Mouse (Mus musculus): ENCODE data around the gene Prkag3.

DNA sequence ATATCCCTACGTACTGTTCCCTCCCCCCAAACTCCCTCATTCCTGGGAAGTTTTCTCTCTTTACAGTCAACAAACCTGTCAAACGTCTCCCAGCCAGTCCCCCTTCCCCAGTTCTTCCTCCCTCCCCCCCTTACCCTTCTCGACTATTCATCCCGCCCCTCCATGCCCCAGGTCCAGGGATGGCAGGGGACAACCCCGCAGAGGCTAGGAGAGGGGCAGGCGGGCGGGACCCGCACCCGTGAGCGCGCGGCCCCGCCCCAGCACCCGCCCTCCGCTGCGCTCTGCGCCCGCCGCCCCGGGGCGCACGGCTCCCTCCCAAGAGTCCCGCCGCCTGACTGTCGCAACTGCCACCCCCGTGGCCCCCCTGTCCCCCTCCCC lies 22.4 kb upstream of the Prkag3 start:
- TF ChIP-seq POLR2A (IDR thresholded peaks at IDR 0.05; ENCODE audit: low read depth, low read length) (no peak), CTCF (IDR thresholded peaks at IDR 0.05; ENCODE audit: extremely low read depth, insufficient read depth, insufficient read length, insufficient replicate concordance) (no peak)
